Mouse (Mus musculus): ENCODE data around the gene Fbxo9.
A peak's percentile ranks its signal among the peaks of the same experiment; 100 is the strongest.

The Fbxo9 gene

GRCm38 (mm10) chr9:78070496-78070895 is 38.4 kb downstream of the Fbxo9 start:
- DNase-seq (ENCODE audit: low read depth, low spot score), result no peak

DNA sequence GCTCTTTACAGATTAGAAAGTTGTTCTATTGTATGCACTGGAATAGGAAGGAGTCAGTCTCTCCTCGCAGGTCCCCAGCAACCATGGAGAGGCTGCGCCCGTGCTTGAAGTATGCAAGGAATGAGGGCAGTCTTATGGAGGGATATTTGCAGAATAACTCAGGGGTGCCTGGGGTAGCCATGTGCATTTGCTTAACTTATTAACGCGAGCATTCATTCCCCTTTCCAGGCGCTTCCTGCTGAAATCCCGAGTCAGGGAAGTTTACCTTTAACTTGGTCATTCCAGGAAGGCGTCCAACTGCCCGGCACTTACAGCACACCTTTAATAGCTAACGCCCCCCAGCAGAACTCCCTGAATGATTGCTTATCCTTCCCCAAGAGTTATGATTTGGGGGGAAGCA is 44.7 kb downstream of the Fbxo9 start:
- DNase-seq (ENCODE audit: low read depth, low spot score), result no peak

DNA sequence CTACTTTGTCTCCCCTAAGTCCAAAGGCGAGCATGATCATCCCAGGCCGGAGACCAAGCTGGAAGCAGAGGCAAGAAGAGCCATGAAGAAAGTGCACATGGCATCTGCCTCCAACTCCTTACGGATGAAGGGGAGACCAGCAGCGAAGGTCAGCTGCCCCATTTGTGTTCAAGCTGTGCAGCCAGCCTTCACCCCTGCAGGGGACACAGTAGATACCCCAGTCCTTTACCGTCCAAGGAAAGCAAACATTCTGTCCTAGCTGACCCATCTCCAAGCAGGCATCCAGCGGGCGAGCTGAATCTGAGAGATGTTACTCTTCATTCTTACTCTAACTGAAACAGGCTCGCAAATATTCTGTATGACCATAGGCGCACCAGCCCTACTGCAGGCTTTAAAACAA is 46.5 kb downstream of the Fbxo9 start:
- no peak for DNase-seq (ENCODE audit: low read depth, low spot score)

DNA sequence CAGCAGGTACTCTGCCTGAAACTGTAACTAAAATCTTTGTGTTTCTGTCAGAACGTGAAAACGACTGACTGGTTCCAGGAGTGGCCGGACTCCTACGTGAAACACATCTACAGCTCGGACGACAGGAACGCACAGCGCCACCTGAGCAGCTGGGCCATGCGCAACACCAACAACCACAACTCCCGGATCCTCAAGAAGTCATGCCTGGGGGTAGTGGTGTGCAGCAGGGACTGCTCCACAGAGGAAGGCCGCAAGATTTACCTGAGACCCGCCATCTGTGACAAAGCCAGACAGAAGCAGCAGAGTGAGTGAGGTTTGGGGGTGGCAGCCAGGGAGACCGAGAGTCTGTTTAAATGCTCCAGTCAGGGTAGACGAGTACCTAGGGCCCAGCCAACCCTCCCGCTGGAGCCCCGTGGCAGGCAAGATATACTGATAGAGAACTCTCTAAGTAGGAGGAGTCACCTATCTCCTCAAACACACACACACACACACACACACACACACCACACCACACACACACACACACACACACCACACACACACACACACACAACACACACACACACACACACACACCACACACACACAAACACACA is 49.2 kb downstream of the Fbxo9 start:
- DNase-seq (ENCODE audit: low read depth, low spot score), result no peak

DNA sequence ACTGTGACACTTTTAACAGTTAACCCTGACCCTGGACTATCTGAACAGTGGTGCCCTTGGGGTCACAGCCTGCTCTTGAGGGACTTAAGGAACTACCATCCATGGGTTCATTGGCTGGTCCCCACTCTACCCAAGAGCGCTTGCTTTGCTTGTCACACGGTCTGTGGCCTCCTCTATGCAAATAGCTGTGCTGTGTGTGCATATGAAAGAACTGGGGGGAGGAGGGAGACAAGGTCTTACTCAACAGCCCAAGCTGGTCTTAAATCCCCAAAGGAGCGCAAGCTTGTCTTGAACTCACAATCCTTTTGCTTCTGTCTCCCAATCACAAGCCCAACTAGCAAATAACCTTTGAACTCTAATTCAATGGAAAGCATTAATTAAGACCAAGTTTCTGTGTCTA is 54.6 kb downstream of the Fbxo9 start:
- DNase-seq (ENCODE audit: low read depth, low spot score), result no peak

DNA sequence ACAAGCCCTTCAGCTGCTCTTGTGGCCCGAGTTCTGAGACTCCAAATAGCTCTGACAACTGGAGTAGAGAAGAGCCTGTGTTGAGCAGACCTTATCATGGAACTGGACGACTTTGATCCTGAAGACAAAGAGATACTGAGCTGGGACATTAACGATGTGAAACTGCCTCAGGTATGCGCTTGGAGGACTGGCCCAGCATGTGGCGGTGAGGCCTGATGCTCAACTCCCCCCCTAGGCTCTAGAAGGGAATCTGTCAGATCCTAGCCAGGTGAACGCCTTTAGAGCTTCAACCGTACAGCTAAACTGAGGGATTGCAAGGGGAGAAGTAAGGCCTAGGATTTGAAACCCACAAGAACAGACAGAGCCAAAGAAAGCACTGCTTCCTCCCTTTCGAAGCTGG is 55.0 kb downstream of the Fbxo9 start:
- no peak for DNase-seq (ENCODE audit: low read depth, low spot score)

GRCm38 (mm10) chr9:78051677-78052076 is 57.2 kb downstream of the Fbxo9 start, which contains the start of gene Gcm1:
TSS of gene Gcm1 (plus strand) at chr9:78051924.
- DNase-seq (ENCODE audit: low read depth, low spot score), result no peak

- DNase-seq (ENCODE audit: low read depth, low spot score), result no peak
These were observed 58.4 kb downstream of the Fbxo9 start for GRCm38 (mm10) chr9:78050452-78050970.

GRCm38 (mm10) chr9:78046755-78047154 is 62.1 kb downstream of the Fbxo9 start:
- DNase-seq (ENCODE audit: low read depth, low spot score), result no peak

GRCm38 (mm10) chr9:78045171-78045570 is 63.7 kb downstream of the Fbxo9 start:
- DNase-seq (ENCODE audit: low read depth, low spot score), result no peak

- DNase-seq (ENCODE audit: low read depth, low spot score), result peak; percentile 71
These were observed 69.9 kb downstream of the Fbxo9 start for GRCm38 (mm10) chr9:78038755-78039489.

- DNase-seq (ENCODE audit: low read depth, low spot score), result no peak
These were observed 73.0 kb downstream of the Fbxo9 start for GRCm38 (mm10) chr9:78035831-78036230.

DNA sequence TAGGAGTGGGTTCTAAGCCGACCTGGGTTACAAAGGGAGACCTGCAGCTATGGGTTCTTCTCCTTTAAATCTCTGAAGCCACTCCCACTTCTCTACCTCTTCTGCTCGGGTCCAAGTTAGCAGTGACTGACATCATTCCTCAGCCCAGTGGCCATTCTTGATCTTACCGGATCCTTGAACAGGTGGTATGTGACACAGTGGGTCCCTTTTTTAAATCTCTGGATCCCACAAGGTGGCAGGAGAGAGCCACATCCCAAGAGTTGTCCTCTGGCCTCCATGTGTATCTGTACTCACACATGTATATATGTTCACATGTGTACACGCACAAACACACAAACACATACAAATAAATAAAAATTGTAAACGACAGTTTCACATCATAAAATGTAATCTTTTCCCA is 73.6 kb downstream of the Fbxo9 start:
- DNase-seq (ENCODE audit: low read depth, low spot score), result no peak

GRCm38 (mm10) chr9:78032930-78033329 is 75.9 kb downstream of the Fbxo9 start:
- DNase-seq (ENCODE audit: low read depth, low spot score), result no peak

All from c-Kit-negative CD71-positive TER-119-positive erythroid progenitor cells, embryonic 14.5 days (primary cell).